Mouse (Mus musculus): ENCODE measurements around the gene Adtrp. TPM values are rescaled to one million over a fixed set of nuclear protein-coding genes. Genes with fewer than 3 reads are reported as not detected.

The Adtrp gene
- total and polyA plus RNA-seq, 2 experiments from 2014 or later = not detected

GRCm38 (mm10) chr13:41825379-41825966 lies 22.0 kb downstream of the Adtrp start:
- WGBS = 77% methylated on average over 11 of the region's 11 CpGs
- DNase-seq (ENCODE audit: low spot score) = no peak
- TF ChIP-seq CTCF (IDR thresholded peaks at IDR 0.05) = no peak

DNA sequence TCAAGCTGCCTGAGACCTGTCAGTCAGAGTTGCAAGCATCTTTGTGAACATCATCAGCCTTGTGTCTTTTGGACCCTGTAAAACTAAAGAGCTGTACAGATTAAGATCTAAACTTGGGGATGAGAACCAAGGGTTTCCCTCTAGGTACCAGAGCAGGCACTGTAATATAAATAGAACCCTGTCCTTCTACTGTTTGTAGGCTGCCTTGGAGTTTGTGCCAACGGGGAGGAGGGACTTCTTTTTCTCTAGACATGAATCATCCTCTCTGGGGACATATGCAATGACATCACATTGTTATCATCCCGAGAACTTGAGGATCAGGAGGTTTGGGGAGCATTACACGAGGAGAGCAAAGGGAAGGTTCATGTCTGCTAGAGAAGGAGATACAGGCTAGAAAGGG lies 24.4 kb downstream of the Adtrp start:
- 88% methylated on average over 3 of the region's 3 CpGs for WGBS
- Histone ChIP-seq H3K9ac (replicated peaks; ENCODE audit: low read length, poor library complexity, severe bottlenecking) (no peak overlapping the region), H3K27ac (ENCODE audit: low read depth, low read length) (no peak overlapping the region), H3K27me3 (ENCODE audit: insufficient read depth, low read length) (no peaks in the 10 kb centered on the region), H3K36me3 (ENCODE audit: insufficient read depth, low read length) (no peaks in the 10 kb centered on the region), H3K9me3 (ENCODE audit: low read length) (no peaks in the 10 kb centered on the region), H3K4me2 (ENCODE audit: low read depth, low read length, poor library complexity, severe bottlenecking) (no peak overlapping the region), H3K4me1 (ENCODE audit: insufficient read depth, low read length) (no peaks in the 10 kb centered on the region), H3K4me3 (ENCODE audit: low read depth, low read length) (no peak overlapping the region)
- no peak for DNase-seq (ENCODE audit: low spot score)
- TF ChIP-seq CTCF (IDR thresholded peaks at IDR 0.05) = no peak
- ATAC-seq (ENCODE audit: low FRiP score) = no peak

More at GRCm38 (mm10) chr13:41825379-41825966, 22.0 kb downstream of the Adtrp start:
- no peak overlapping the region for H3K4me2 ChIP-seq (ENCODE audit: low read depth, low read length, poor library complexity, severe bottlenecking)
- H3K36me3 ChIP-seq (ENCODE audit: insufficient read depth, low read length) = no peaks in the 10 kb centered on the region
- no peaks in the 10 kb centered on the region for H3K9me3 ChIP-seq (ENCODE audit: low read length)
- no peaks in the 10 kb centered on the region for H3K4me1 ChIP-seq (ENCODE audit: insufficient read depth, low read length)
- no peak overlapping the region for H3K27ac ChIP-seq (ENCODE audit: low read depth, low read length)
- H3K9ac ChIP-seq (replicated peaks; ENCODE audit: low read length, poor library complexity, severe bottlenecking) = no peak overlapping the region
- H3K4me3 ChIP-seq (ENCODE audit: low read depth, low read length) = no peak overlapping the region
- ATAC-seq (ENCODE audit: low FRiP score) = no peak
- no peaks in the 10 kb centered on the region for H3K27me3 ChIP-seq (ENCODE audit: insufficient read depth, low read length)

DNA sequence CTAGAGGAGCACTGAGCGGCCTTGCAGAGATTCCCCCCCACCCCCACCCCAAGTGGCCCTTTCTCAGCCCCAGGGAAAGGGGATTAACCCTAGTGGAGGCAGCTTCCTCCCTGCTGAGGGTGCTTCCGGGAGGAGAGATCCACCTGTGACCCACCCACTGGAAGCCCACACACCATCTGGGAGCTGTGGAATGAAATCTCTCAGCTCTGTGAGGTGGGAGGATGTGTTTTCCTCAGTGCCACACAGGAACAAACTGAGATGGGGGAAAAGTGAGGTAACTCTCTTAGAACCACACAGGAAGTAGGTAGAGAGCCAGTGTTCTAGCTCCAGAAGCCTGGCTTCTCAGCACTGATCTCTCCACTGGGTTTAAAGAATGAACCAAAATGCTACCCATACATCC lies 24.9 kb downstream of the Adtrp start:
- no peaks in the 10 kb centered on the region for H3K27me3 ChIP-seq (ENCODE audit: insufficient read depth, low read length)
- DNase-seq (ENCODE audit: low spot score) = no peak
- H3K4me2 ChIP-seq (ENCODE audit: low read depth, low read length, poor library complexity, severe bottlenecking) = no peak overlapping the region
- no peak overlapping the region for H3K27ac ChIP-seq (ENCODE audit: low read depth, low read length)
- WGBS = 20% methylated on average over 2 of the region's 2 CpGs
- H3K9me3 ChIP-seq (ENCODE audit: low read length) = no peaks in the 10 kb centered on the region
- H3K9ac ChIP-seq (replicated peaks; ENCODE audit: low read length, poor library complexity, severe bottlenecking) = no peak overlapping the region
- H3K36me3 ChIP-seq (ENCODE audit: insufficient read depth, low read length) = no peaks in the 10 kb centered on the region
- TF ChIP-seq CTCF (IDR thresholded peaks at IDR 0.05) = no peak
- H3K4me3 ChIP-seq (ENCODE audit: low read depth, low read length) = no peak overlapping the region
- no peak for ATAC-seq (ENCODE audit: low FRiP score)
- no peaks in the 10 kb centered on the region for H3K4me1 ChIP-seq (ENCODE audit: insufficient read depth, low read length)

- H3K4me1 ChIP-seq (ENCODE audit: insufficient read depth, low read length) = no peaks in the 10 kb centered on the region
- H3K36me3 ChIP-seq (ENCODE audit: insufficient read depth, low read length) = no peaks in the 10 kb centered on the region
- no peak for TF ChIP-seq CTCF (IDR thresholded peaks at IDR 0.05)
- no peak overlapping the region for H3K4me3 ChIP-seq (ENCODE audit: low read depth, low read length)
- H3K4me2 ChIP-seq (ENCODE audit: low read depth, low read length, poor library complexity, severe bottlenecking) = no peak overlapping the region
- 41% methylated on average over 5 of the region's 5 CpGs for WGBS
- H3K9me3 ChIP-seq (ENCODE audit: low read length) = no peaks in the 10 kb centered on the region
- ATAC-seq (ENCODE audit: low FRiP score) = no peak
- no peak overlapping the region for H3K9ac ChIP-seq (replicated peaks; ENCODE audit: low read length, poor library complexity, severe bottlenecking)
- no peak for DNase-seq (ENCODE audit: low spot score)
- H3K27ac ChIP-seq (ENCODE audit: low read depth, low read length) = no peak overlapping the region
- no peaks in the 10 kb centered on the region for H3K27me3 ChIP-seq (ENCODE audit: insufficient read depth, low read length)
Observed at GRCm38 (mm10) chr13:41822091-41822490, 25.4 kb downstream of the Adtrp start.

- DNase-seq (ENCODE audit: low spot score) (no peak), ATAC-seq (ENCODE audit: low FRiP score) (no peak)
- no peak overlapping the region for H3K9ac ChIP-seq (replicated peaks; ENCODE audit: low read length, poor library complexity, severe bottlenecking)
- H3K36me3 ChIP-seq (ENCODE audit: insufficient read depth, low read length) = no peaks in the 10 kb centered on the region
- H3K4me3 ChIP-seq (ENCODE audit: low read depth, low read length) = no peak overlapping the region
- no peak for TF ChIP-seq CTCF (IDR thresholded peaks at IDR 0.05)
- H3K27ac ChIP-seq (ENCODE audit: low read depth, low read length) = no peak overlapping the region
- 95% methylated on average over 3 of the region's 3 CpGs for WGBS
- H3K4me2 ChIP-seq (ENCODE audit: low read depth, low read length, poor library complexity, severe bottlenecking) = no peak overlapping the region
- H3K27me3 ChIP-seq (ENCODE audit: insufficient read depth, low read length) = no peaks in the 10 kb centered on the region
- no peaks in the 10 kb centered on the region for H3K4me1 ChIP-seq (ENCODE audit: insufficient read depth, low read length)
- H3K9me3 ChIP-seq (ENCODE audit: low read length) = no peaks in the 10 kb centered on the region
Observed at GRCm38 (mm10) chr13:41820947-41821346, 26.5 kb downstream of the Adtrp start.

DNA sequence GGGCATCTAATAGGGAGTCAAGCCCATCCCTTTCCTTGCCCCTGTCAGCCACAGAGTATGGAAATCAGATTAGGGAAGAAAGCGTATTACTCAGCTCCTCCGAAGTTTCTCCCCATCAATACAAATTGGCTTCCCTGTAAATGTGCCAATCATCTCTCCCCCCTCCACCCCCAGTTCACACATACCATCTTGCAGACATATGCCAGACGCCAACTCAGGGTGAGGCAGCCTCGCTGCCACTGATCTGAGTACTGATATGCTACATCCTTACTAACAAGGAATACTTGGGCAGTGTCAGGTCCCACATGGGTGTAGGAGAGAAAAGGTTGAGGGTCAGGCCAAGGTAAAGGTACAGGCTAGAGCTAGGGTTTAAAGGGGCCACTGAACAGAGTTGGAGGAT lies 27.6 kb downstream of the Adtrp start:
- no peak overlapping the region for H3K9ac ChIP-seq (replicated peaks; ENCODE audit: low read length, poor library complexity, severe bottlenecking)
- no peaks in the 10 kb centered on the region for H3K27me3 ChIP-seq (ENCODE audit: insufficient read depth, low read length)
- no peak for TF ChIP-seq CTCF (IDR thresholded peaks at IDR 0.05)
- no peak overlapping the region for H3K4me3 ChIP-seq (ENCODE audit: low read depth, low read length)
- no peaks in the 10 kb centered on the region for H3K9me3 ChIP-seq (ENCODE audit: low read length)
- ATAC-seq (ENCODE audit: low FRiP score) = no peak
- H3K27ac ChIP-seq (ENCODE audit: low read depth, low read length) = no peak overlapping the region
- no peaks in the 10 kb centered on the region for H3K4me1 ChIP-seq (ENCODE audit: insufficient read depth, low read length)
- WGBS = 76% methylated on average over 4 of the region's 4 CpGs
- H3K36me3 ChIP-seq (ENCODE audit: insufficient read depth, low read length) = no peaks in the 10 kb centered on the region
- H3K4me2 ChIP-seq (ENCODE audit: low read depth, low read length, poor library complexity, severe bottlenecking) = no peak overlapping the region
- no peak for DNase-seq (ENCODE audit: low spot score)

All from midbrain, postnatal 0 days (tissue).